Mouse (Mus musculus): ENCODE measurements around the gene Vsig1. TPM values are rescaled to one million over a fixed set of nuclear protein-coding genes. Genes with fewer than 3 reads are reported as not detected.

Vsig1 gene
- polyA plus RNA-seq (2015; fragmentation: Nextera tagmentation; extraction: Ambion mirVana), result not detected in 2 replicates

DNA sequence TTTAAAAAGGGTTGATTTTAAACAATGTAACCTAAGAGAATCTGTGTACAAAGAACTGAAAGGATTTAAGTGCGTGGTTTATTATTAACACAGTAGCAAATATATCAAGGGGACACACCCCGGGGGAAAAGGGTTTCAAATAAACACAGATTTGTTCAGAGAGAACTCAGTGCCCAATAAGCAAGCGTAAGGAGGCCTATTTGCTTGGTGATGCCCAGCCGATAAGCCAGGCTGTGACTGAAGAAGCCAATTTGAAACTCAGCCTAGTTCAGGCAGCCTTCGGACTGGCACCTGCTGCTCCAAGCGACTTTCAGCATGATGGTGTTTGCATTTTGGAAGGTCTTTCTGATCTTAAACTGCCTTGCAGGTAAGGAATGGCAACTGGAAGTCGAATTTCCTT lies at the start of gene Vsig1:
Gene Vsig1 (plus strand): TSS at position 249 of the 400 bp plus-strand sequence.
- Histone ChIP-seq H3K9ac (ENCODE audit: low read depth, low read length) (no peak within 1 kb of the TSS), H3K9me3 (ENCODE audit: control insufficient read depth, low read length) (no peaks in the 10 kb centered on the region), H3K4me1 (ENCODE audit: control insufficient read depth, insufficient read depth, low read depth, low read length) (no peaks in the 10 kb centered on the region), H3K4me2 (ENCODE audit: low read length) (no peak within 1 kb of the TSS), H3K4me3 (ENCODE audit: low read length) (no peak within 1 kb of the TSS), H3K36me3 (ENCODE audit: control insufficient read depth, insufficient read depth, low read length) (no peaks in the 10 kb centered on the region), H3K27me3 (replicated peaks; ENCODE audit: control insufficient read depth, insufficient read depth, low read length) (no peaks in the 10 kb centered on the region), H3K27ac (ENCODE audit: low read depth, low read length) (no peak within 1 kb of the TSS)
- no peak for ATAC-seq
- 75% methylated on average over 7 of the region's 7 CpGs for WGBS

DNA sequence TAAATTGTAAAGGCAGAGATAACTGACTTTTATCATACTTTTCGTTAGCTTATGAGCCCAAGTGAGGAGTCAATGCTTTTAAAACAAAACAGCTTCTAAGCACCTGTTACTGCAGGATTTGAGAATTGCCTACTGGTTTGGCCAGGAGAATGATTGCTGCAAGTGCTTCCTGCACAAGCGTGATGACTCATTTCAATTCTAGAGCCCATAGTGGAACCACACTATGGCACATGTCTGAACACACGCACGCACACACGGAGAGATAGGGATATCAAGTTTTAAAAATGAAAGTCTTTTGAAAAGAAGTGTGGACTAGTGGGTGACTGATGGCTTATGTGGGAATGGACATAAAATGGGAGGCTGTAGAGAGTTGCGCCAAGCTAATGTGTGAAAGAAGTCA lies 44.6 kb upstream of the Vsig1 start:
- Histone ChIP-seq H3K27ac (ENCODE audit: low read depth, low read length) (no peak overlapping the region), H3K36me3 (ENCODE audit: control insufficient read depth, insufficient read depth, low read length) (no peaks in the 10 kb centered on the region), H3K27me3 (replicated peaks; ENCODE audit: control insufficient read depth, insufficient read depth, low read length) (no peaks in the 10 kb centered on the region), H3K9ac (ENCODE audit: low read depth, low read length) (no peak overlapping the region), H3K4me3 (ENCODE audit: low read length) (no peak overlapping the region), H3K4me2 (ENCODE audit: low read length) (no peak overlapping the region), H3K9me3 (ENCODE audit: control insufficient read depth, low read length) (no peaks in the 10 kb centered on the region), H3K4me1 (ENCODE audit: control insufficient read depth, insufficient read depth, low read depth, low read length) (no peaks in the 10 kb centered on the region)
- no peak for ATAC-seq
- WGBS, result 92% methylated on average over 6 of the region's 6 CpGs

DNA sequence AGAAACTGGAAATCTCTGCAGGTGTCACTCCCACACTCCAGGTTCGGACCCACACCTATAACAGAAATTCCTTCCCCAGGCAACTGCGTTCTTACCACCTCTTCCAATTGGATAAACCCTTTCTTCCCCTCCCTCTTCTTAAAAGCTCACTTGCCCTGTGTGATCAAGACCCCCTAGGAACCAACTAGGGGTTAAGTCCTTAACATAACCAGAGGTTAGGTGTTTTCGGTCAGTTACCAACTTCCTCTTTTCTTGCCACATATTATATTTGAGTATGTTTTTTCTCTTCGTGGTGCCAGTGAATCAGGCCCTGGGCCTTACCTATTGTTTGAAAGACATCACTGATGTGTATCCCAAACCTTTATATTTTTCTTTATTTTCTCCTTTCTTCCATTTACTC lies 44.0 kb upstream of the Vsig1 start:
- no peaks in the 10 kb centered on the region for H3K36me3 ChIP-seq (ENCODE audit: control insufficient read depth, insufficient read depth, low read length)
- H3K4me2 ChIP-seq (ENCODE audit: low read length), result no peak overlapping the region
- H3K9me3 ChIP-seq (ENCODE audit: control insufficient read depth, low read length), result no peaks in the 10 kb centered on the region
- no peak overlapping the region for H3K4me3 ChIP-seq (ENCODE audit: low read length)
- H3K27ac ChIP-seq (ENCODE audit: low read depth, low read length), result no peak overlapping the region
- WGBS, result 81% methylated on average over 4 of the region's 4 CpGs
- no peaks in the 10 kb centered on the region for H3K27me3 ChIP-seq (replicated peaks; ENCODE audit: control insufficient read depth, insufficient read depth, low read length)
- H3K9ac ChIP-seq (ENCODE audit: low read depth, low read length), result no peak overlapping the region
- H3K4me1 ChIP-seq (ENCODE audit: control insufficient read depth, insufficient read depth, low read depth, low read length), result no peaks in the 10 kb centered on the region
- ATAC-seq, result no peak

DNA sequence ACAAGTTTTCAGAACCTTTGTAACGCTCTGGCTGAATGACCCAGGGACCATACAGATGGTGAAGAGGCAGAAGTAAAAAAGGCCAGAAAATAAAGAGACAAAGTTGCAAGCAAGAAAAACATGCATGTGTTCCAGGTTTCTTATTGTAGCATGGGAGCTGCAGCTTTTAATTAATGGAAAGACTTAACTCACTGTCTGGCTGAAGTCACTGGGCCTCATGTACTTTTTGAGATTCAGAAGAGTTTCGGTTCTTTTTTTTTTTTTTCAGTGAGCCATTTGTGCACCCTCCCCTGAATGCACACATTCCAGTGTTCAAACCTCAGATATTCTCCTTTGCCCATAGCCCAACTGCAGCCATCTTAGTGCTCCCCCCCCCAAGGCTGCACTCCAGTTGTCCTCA lies 20.2 kb upstream of the Vsig1 start:
- Histone ChIP-seq H3K36me3 (ENCODE audit: control insufficient read depth, insufficient read depth, low read length) (no peaks in the 10 kb centered on the region), H3K27ac (ENCODE audit: low read depth, low read length) (no peak overlapping the region), H3K9ac (ENCODE audit: low read depth, low read length) (no peak overlapping the region), H3K4me2 (ENCODE audit: low read length) (no peak overlapping the region), H3K4me1 (ENCODE audit: control insufficient read depth, insufficient read depth, low read depth, low read length) (no peaks in the 10 kb centered on the region), H3K4me3 (ENCODE audit: low read length) (no peak overlapping the region), H3K27me3 (replicated peaks; ENCODE audit: control insufficient read depth, insufficient read depth, low read length) (0 out of 2 replicates have a peak, but pooled peaks cover 2% of the 10 kb centered on the region), H3K9me3 (ENCODE audit: control insufficient read depth, low read length) (no peaks in the 10 kb centered on the region)
- WGBS, result 80% methylated on average over 2 of the region's 2 CpGs
- ATAC-seq, result no peak

DNA sequence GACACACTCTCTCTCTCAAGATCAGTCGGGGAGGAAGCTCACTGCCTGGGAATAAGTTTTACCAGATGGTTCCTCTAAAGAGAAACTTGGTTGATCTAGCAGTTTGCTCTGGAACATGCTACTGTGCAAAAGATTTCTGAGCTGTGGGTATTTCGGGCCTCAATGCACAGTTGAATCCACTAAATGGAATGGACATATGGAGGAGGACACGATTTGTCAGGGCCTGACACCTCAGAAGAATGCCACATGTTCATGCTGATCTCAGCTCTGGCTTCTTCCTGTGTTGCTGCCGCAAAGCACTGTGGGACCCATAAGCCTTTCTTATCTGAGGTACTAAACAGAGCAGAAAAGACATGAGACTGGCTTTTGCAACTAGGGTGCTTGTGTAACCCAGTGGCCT lies 15.6 kb upstream of the Vsig1 start:
- Histone ChIP-seq H3K9me3 (ENCODE audit: control insufficient read depth, low read length) (no peaks in the 10 kb centered on the region), H3K9ac (ENCODE audit: low read depth, low read length) (no peak overlapping the region), H3K4me2 (ENCODE audit: low read length) (no peak overlapping the region), H3K27ac (ENCODE audit: low read depth, low read length) (no peak overlapping the region), H3K4me3 (ENCODE audit: low read length) (no peak overlapping the region), H3K27me3 (replicated peaks; ENCODE audit: control insufficient read depth, insufficient read depth, low read length) (no peaks in the 10 kb centered on the region), H3K36me3 (ENCODE audit: control insufficient read depth, insufficient read depth, low read length) (no peaks in the 10 kb centered on the region), H3K4me1 (ENCODE audit: control insufficient read depth, insufficient read depth, low read depth, low read length) (no peaks in the 10 kb centered on the region)
- ATAC-seq, result no peak
- WGBS, result 88% methylated on average over 4 of the region's 4 CpGs

DNA sequence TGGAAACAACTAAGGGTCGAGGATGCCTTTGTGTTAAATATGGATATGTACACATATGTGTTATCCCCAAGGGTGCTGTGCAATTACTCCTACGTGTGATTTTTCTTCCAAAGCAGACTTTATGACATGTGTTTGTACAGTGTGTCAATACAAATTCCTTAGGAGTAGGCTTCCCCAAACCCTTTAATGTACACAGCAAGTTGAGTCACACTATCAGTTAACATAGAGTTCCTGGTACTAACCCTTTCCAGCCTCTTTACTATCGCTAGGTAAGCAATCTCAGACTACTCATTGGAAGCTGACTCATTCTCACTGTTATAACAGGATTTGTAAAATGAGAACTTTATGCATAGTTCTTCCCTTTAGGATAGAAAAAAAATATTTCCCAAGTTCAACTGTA lies 3.9 kb upstream of the Vsig1 start:
- Histone ChIP-seq H3K27me3 (replicated peaks; ENCODE audit: control insufficient read depth, insufficient read depth, low read length) (no peaks in the 10 kb centered on the region), H3K4me2 (ENCODE audit: low read length) (no peak overlapping the region), H3K4me3 (ENCODE audit: low read length) (no peak overlapping the region), H3K4me1 (ENCODE audit: control insufficient read depth, insufficient read depth, low read depth, low read length) (no peaks in the 10 kb centered on the region), H3K9ac (ENCODE audit: low read depth, low read length) (no peak overlapping the region), H3K27ac (ENCODE audit: low read depth, low read length) (no peak overlapping the region), H3K9me3 (ENCODE audit: control insufficient read depth, low read length) (no peaks in the 10 kb centered on the region), H3K36me3 (ENCODE audit: control insufficient read depth, insufficient read depth, low read length) (no peaks in the 10 kb centered on the region)
- 87% methylated on average over 3 of the region's 3 CpGs for WGBS
- ATAC-seq, result no peak

DNA sequence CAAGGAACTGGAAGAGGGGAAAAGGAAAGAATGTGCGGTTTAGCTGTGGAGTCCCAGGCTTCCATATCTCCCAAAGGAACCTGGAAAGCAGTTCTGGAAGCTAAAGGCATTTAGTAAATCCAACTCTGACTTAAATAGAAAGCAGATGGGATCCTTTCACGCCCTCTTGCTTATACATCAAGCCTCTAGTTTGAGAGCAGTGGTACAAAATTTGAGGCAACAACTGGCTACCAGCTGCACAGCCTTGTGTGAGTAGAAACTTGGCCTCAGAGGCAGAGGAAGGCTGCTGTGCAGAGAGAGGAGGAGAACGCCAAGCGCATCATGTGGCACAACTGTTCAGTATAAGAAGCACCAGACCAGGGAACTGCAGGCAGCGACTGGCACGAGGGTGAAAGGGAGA lies 13.9 kb downstream of the Vsig1 start:
- 81% methylated on average over 6 of the region's 6 CpGs for WGBS
- H3K9ac ChIP-seq (ENCODE audit: low read depth, low read length), result no peak overlapping the region
- no peaks in the 10 kb centered on the region for H3K4me1 ChIP-seq (ENCODE audit: control insufficient read depth, insufficient read depth, low read depth, low read length)
- no peaks in the 10 kb centered on the region for H3K9me3 ChIP-seq (ENCODE audit: control insufficient read depth, low read length)
- no peak overlapping the region for H3K4me2 ChIP-seq (ENCODE audit: low read length)
- ATAC-seq, result no peak
- no peaks in the 10 kb centered on the region for H3K36me3 ChIP-seq (ENCODE audit: control insufficient read depth, insufficient read depth, low read length)
- peaks cover 2% of the 10 kb centered on the region for H3K27me3 ChIP-seq (replicated peaks; ENCODE audit: control insufficient read depth, insufficient read depth, low read length)
- no peak overlapping the region for H3K27ac ChIP-seq (ENCODE audit: low read depth, low read length)
- no peak overlapping the region for H3K4me3 ChIP-seq (ENCODE audit: low read length)

DNA sequence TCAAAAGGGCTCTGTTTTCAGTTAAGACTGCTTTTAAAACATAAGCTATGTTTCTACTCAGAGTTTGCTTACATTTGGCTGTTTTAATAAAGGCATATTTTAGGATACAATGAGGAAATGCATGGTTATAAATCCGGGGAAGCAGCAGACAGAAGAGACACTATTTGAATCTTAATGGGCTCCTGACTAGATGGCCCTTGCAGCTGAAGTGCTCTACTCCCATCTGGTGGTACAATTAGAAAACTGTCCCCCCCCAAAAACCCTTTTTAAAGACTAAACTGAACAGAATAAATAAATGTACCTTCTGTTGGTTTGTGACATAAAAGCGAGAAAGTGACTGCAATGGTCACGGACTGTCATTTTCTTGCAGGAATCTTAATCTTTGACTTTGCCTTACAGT lies 24.7 kb downstream of the Vsig1 start:
- Histone ChIP-seq H3K9me3 (ENCODE audit: control insufficient read depth, low read length) (no peaks in the 10 kb centered on the region), H3K9ac (ENCODE audit: low read depth, low read length) (no peak overlapping the region), H3K4me2 (ENCODE audit: low read length) (no peak overlapping the region), H3K36me3 (ENCODE audit: control insufficient read depth, insufficient read depth, low read length) (no peaks in the 10 kb centered on the region), H3K4me3 (ENCODE audit: low read length) (no peak overlapping the region), H3K4me1 (ENCODE audit: control insufficient read depth, insufficient read depth, low read depth, low read length) (no peaks in the 10 kb centered on the region), H3K27ac (ENCODE audit: low read depth, low read length) (no peak overlapping the region), H3K27me3 (replicated peaks; ENCODE audit: control insufficient read depth, insufficient read depth, low read length) (peaks cover 11% of the 10 kb centered on the region)
- WGBS, result 63% methylated on average over 3 of the region's 3 CpGs
- ATAC-seq, result peak; percentile 45; the same call in 1 of the 2 replicates

DNA sequence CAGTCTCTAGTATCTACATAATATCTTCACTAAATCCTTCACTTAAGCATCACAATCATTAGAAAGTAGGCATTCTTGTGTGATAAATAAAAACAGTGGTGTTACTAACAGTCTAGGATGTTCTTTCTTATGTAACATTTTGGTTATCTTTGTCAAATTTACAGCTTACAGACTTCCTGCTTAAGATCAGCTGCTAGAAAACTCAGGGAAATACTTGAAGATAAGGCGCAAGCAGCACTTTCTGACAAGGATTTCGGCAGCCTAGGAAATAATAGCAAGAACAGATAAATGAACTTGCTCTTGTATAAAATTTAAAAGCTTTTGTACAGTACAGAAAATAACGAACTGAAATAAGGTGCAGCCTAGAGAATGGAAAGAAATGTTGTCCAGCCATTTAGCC lies 25.9 kb downstream of the Vsig1 start:
- WGBS, result 82% methylated on average over 3 of the region's 3 CpGs

DNA sequence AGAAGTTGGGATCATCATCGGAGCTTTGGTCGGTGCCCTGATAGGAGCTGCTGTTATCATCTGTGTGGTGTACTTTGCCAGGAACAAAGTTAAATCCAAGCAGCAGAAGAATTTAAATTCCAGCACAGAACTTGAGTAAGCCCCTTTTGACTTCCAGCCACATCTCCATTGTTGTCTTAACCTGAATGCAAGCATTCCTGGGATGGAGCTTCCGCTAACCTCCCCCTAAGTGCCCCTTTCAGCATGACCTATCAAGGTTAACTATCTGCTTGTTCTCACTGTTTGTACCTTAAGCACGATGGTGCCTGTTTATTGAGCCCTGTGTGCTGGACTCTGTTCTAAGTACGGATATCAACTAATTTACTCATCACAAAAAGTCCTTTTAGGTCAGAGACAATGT lies 28.9 kb downstream of the Vsig1 start:
- WGBS, result 75% methylated on average over 5 of the region's 5 CpGs
- no peak overlapping the region for H3K27ac ChIP-seq (ENCODE audit: low read depth, low read length)
- no peak overlapping the region for H3K4me3 ChIP-seq (ENCODE audit: low read length)
- H3K9me3 ChIP-seq (ENCODE audit: control insufficient read depth, low read length), result no peaks in the 10 kb centered on the region
- no peak overlapping the region for H3K9ac ChIP-seq (ENCODE audit: low read depth, low read length)
- H3K36me3 ChIP-seq (ENCODE audit: control insufficient read depth, insufficient read depth, low read length), result no peaks in the 10 kb centered on the region
- H3K4me2 ChIP-seq (ENCODE audit: low read length), result no peak overlapping the region
- ATAC-seq, result no peak
- no peaks in the 10 kb centered on the region for H3K4me1 ChIP-seq (ENCODE audit: control insufficient read depth, insufficient read depth, low read depth, low read length)
- peaks cover 11% of the 10 kb centered on the region for H3K27me3 ChIP-seq (replicated peaks; ENCODE audit: control insufficient read depth, insufficient read depth, low read length)

More for the DNA sequence above, 25.9 kb downstream of the Vsig1 start:
- no peak overlapping the region for H3K27ac ChIP-seq (ENCODE audit: low read depth, low read length)
- no peaks in the 10 kb centered on the region for H3K4me1 ChIP-seq (ENCODE audit: control insufficient read depth, insufficient read depth, low read depth, low read length)
- H3K4me2 ChIP-seq (ENCODE audit: low read length), result no peak overlapping the region
- H3K9ac ChIP-seq (ENCODE audit: low read depth, low read length), result no peak overlapping the region
- no peaks in the 10 kb centered on the region for H3K9me3 ChIP-seq (ENCODE audit: control insufficient read depth, low read length)
- no peak for ATAC-seq
- H3K4me3 ChIP-seq (ENCODE audit: low read length), result no peak overlapping the region
- no peaks in the 10 kb centered on the region for H3K36me3 ChIP-seq (ENCODE audit: control insufficient read depth, insufficient read depth, low read length)
- peaks cover 11% of the 10 kb centered on the region for H3K27me3 ChIP-seq (replicated peaks; ENCODE audit: control insufficient read depth, insufficient read depth, low read length)

All from hindbrain, embryonic 16.5 days (tissue).